Mouse (Mus musculus) left cerebral cortex, postnatal 4 days (tissue): ENCODE data around the gene Rrp8. TPM values are rescaled to one million over a fixed set of nuclear protein-coding genes. Genes with fewer than 3 reads are reported as not detected.
"Not testable (repeated sequence)": the region's sequence is repeated elsewhere in the genome, so short reads cannot be mapped to it uniquely, and the experiment has no call there.

Experiments used
- DNase-seq: peaks from one replicate; pipeline ENCODE4 v3.0.0-alpha.2; 2022
- intact Hi-C: fragments of 180-260 bp; cut with DNase I; formaldehyde crosslinking; loops from one replicate; pipeline ENCODE4 v1.15.1; 2025
- total RNA-seq, 2 experiments: library from RNA; stranded (reverse); gene quantifications; 2 replicates each; pipeline ENCODE4 v1.2.3; 2021

The Rrp8 gene
- total RNA-seq, 2 experiments from 2014 or later: 11.3 to 13.9 TPM

DNA sequence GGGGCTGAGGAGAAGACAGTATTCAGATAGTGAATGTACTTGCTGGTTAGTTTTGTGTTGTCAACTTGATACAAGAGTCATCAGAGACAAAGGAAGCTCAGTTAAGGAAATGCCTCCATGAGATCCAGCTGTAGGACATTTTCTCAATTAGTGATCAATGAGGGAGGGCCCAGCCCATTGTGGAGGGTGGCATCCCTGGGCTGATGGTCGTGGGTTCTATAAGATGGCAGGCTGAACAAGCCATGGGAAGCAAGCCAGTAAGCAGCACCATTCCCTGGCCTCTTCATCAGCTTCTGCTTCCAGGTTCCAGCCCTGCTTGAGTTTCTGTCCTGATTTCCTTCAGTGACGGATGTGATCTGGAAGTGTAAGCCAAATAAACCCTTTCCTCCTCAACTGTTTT, 10.6 kb upstream of the Rrp8 start:
- no peak for DNase-seq
- intact Hi-C loops: no loop called here

GRCm38 (mm10) chr7:105743926-105744590, 6.9 kb upstream of the Rrp8 start, which contains the start of gene Taf10:
Gene Taf10 (minus strand): TSS chr7:105744361.
- intact Hi-C loops: no loop called here
- DNase-seq: peak; percentile 89

DNA sequence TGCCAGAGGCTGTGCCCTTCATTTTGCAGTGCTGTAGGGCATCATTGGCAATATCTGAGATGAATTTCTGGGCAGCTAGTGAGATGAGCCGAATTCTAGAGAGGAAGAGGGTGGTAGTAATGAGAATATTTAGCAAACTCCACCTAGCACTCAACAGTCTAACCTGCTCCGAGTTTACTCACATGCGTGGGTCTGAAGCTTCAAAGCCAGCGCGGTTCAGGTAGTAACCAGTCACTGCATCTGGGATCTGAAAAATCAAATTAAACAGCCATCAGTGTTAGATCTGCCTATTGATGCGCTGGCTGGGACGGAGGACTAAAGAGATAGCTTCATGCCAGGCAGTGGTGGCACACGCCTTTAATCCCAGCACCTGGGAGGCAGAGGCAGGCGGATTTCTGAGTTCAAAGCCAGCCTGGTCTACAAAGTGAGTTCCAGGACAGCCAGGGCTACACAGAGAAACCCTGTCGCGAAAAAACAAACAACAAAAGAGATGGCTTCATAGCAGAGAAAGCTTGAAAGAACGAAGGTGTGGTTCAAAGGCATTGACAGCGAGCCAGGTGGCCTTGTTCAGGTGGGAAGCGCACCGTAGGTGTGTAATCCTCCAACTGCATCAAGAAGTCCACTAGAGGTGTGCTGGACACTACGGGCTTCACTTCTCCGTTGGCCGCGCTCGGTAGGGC, 6.2 kb upstream of the Rrp8 start:
- intact Hi-C loops, DNase-seq: not testable (repeated sequence)

DNA sequence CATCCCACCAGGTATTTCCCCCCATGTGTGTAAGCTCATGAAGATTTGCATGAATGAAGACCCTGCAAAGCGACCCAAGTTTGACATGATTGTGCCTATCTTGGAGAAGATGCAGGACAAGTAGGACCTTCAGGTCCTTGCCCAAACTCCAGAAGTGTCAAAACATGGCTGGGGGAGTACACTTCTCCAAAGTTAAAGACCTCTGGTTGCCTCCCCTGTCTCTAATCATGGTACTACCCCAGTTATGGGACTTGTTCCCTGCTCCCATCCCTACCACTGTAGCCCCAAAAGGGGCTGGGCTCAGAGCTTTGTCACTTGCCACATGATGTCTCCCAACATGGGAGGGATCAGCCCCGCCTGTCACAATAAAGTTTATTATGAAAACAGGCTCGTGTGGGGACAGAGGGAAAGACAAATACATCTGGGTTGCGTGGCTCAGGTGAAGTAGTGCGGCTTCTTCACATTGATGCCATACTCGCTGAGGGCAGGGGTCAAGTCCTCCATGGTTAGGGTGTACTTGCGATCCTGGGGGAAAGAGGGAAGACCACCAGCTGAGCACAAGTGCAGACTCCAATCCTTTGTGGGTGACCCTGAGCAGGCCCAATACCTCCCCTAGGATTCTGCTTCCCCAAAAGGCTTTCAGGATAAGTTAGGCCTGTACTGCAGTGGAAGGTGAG, 5.5 kb upstream of the Rrp8 start:
- intact Hi-C loops, DNase-seq: not testable (repeated sequence)

- intact Hi-C loops: no loop called here
Measured at GRCm38 (mm10) chr7:105741978-105742377, 4.8 kb upstream of the Rrp8 start.

DNA sequence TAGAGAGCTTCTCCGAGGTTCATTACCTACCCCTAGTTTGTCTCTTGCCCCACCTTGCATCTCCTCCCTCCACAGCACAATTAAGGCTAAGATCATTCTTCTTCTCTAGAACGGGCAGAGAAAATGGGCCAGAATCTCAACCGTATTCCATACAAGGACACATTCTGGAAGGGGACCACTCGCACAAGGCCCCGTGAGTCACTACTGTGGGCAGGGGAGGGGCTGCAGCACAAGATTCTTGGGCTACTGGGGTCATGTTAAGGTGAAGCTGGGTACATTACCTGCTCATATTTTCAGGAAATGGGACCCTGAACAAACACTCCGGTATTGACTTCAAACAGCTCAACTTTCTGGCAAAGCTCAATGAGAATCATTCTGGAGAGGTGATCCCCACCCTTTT, 3.7 kb upstream of the Rrp8 start:
- intact Hi-C loops: no loop called here
- DNase-seq: no peak

More at GRCm38 (mm10) chr7:105741978-105742377, 4.8 kb upstream of the Rrp8 start:
- no peak for DNase-seq

GRCm38 (mm10) chr7:105740089-105740795, 3.1 kb upstream of the Rrp8 start:
- intact Hi-C loops: no loop called here
- no peak for DNase-seq

DNA sequence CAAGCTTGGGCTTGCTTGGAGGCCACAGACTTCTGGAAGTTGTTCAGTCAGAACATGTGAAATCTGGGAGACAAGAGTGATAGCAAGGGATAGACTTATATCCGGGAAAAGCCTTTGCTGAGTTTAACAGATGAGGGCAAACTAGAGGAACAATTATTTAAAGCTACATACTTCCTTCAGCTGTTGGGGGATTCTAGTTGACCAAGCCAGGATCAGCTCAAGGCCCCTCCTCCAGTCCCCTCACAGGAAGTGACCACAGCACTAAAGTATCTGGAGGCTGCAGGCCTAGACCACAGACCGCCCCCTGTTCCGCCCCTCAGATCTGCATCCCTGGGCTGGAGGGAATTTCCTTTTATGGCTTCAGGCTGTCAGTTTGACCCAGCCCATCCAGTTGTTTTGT, 1.8 kb upstream of the Rrp8 start:
- intact Hi-C loops: loop anchor here (10.0 kb wide), 1 partner anchor 184 kb away; the partner anchor contains the start of gene Smpd1
- DNase-seq: no peak

- no peak for DNase-seq
- intact Hi-C loops: loop anchor here (10.0 kb wide), 1 partner anchor 183 kb away; the partner anchor contains the start of gene Smpd1
Measured at GRCm38 (mm10) chr7:105738286-105738685, 1.1 kb upstream of the Rrp8 start.

GRCm38 (mm10) chr7:105737648-105738047, 463 bp upstream of the Rrp8 start:
- DNase-seq: no peak
- intact Hi-C loops: loop anchor here (10.0 kb wide), 1 partner anchor 183 kb away; the partner anchor contains the start of gene Smpd1

GRCm38 (mm10) chr7:105736264-105736901, 802 bp downstream of the Rrp8 start, which contains the start of gene Ilk:
Gene Ilk (plus strand): TSS chr7:105736592.
- intact Hi-C loops: loop anchor here (10.0 kb wide), 1 partner anchor 182 kb away; the partner anchor contains the start of gene Smpd1
- peak; percentile 89 for DNase-seq

DNA sequence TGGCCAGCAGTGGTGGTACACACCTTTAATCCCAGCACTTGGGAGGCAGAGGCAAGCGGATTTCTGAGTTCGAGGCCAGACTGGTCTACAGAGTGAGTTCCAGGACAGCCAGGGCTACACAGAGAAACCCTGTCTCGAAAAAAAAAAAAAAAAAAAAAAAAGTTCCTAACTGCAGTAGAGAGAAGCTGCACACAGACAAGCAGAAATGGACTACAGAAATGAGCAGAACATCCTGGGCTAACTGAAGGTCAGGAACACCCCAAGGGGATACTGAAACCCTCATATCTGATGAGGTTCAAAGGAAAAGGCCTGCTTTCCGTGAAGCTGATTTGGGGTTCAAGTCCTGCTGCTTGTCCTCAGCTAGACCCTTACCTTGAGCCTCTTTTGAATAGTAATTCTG, 1.7 kb downstream of the Rrp8 start:
- intact Hi-C loops: loop anchor here (10.0 kb wide), 1 partner anchor 181 kb away; the partner anchor contains the start of gene Smpd1
- DNase-seq: not testable (repeated sequence)

GRCm38 (mm10) chr7:105734826-105735225, 2.4 kb downstream of the Rrp8 start:
- intact Hi-C loops: loop anchor here (10.0 kb wide), 1 partner anchor 180 kb away; the partner anchor contains the start of gene Smpd1

DNA sequence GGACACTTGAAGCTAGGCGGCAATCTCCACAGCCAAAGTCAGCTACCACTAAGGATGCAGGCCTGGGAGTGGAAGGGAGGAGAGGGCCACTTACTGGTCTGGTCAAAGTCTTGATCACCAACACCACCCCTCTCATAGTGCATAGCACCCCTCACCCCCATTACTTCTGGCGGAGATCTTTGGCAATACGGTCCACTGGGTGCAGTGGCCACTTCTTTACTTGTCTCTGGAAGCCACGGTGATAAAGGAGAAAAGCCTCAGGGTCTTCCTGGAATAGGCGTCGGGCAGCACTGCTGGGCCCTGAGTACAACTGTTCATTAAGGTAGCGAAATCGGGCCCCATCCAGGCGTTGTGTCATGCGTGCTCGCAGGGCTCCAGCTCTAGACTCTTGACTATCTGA, 3.3 kb downstream of the Rrp8 start:
- no peak for DNase-seq
- intact Hi-C loops: loop anchor here (10.0 kb wide), 1 partner anchor 179 kb away; the partner anchor contains the start of gene Smpd1

More at GRCm38 (mm10) chr7:105734826-105735225, 2.4 kb downstream of the Rrp8 start:
- DNase-seq: no peak

DNA sequence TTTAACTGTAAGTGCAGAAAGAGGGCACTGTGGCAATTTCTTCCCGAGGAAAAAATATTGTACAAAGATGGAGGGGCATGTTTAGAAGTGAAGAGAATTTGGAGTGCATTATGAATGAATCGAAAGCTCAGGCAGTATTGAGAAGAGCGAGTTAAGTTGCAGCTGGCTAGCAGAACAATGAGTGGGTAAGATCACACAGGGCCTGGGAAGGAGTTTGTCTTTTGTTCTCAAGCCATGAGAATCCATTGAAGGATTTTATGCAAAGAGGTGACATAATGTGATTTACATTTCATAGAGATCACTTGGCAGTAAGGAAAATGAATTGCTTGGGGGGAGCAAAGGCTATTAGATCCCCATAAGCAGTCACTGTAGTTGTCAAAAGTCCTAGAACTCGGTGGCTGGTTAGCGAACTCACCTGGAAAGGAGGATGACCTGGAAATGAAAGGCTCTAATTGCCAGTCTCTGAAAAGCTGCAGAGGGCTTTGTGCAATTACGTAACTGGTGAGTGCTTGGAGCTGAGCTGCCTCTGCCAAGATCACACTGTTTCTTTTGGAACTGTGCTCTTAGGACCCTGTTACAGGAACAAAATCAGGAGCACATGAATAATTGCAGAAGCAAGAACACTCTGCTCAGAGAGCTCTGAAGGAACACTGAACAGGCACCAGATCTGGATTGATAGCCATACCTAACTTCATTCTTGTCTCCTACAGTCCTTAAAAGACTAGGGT, 8.3 kb downstream of the Rrp8 start:
- DNase-seq: no peak
- intact Hi-C loops: no loop called here

DNA sequence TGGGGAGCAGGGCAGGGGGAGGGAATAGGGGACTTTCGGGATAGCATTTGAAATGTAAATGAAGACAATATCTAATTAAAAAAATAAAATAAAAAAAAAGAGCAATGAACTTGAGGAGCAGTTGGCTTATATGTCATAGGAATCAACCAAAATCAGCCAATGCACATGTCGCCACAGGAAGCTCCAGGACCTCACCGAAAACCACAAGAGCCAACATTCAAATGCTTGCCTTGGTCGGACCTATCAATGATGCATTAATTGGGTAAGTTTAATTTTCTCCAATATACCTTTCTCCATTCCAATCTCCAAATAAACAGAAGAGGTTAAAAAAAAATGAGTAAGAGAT, 10.2 kb downstream of the Rrp8 start:
- intact Hi-C loops: loop anchor here (2.0 kb wide), 1 partner anchor 92 kb away; no protein-coding TSS in a partner anchor
- no peak for DNase-seq

- intact Hi-C loops: loop anchor here (2.0 kb wide), 1 partner anchor 92 kb away; no protein-coding TSS in a partner anchor
- DNase-seq: peak; percentile 16
Measured at GRCm38 (mm10) chr7:105726144-105726979, 10.8 kb downstream of the Rrp8 start.

GRCm38 (mm10) chr7:105721916-105722315, 15.3 kb downstream of the Rrp8 start:
- DNase-seq: no peak
- intact Hi-C loops: no loop called here
